Mouse (Mus musculus) limb, embryonic 11.5 days (tissue): ENCODE measurements at regions not wholly inside any gene's neighbourhood (a gene's known extent, or its start where the extent isn't known, plus 50 kb on each side); places are given as distances from the start of the nearest gene placed in this dataset.

ENCODE experiments used
- ATAC-seq: fragments of 200-750 bp; cut with Nextera tagmentation; 2 replicates; pipeline ENCODE4 v1.8.0; 2017; ENCODE audit warnings: low read depth; ENCODE audit not compliant: insufficient number of reproducible peaks, low FRiP score, low TSS enrichment
- DNase-seq: peaks from one replicate; pipeline ENCODE4 v3.0.0-alpha.2; 2015; ENCODE audit warnings: low spot score
- H3K27ac ChIP-seq: fragments of 300-500 bp; sonication (generic); replicated peaks from 2 replicates; pipeline ENCODE4 v1.5.1; 2014; ENCODE audit warnings: low read depth, mild to moderate bottlenecking, low read length
- H3K27me3 ChIP-seq: fragments of 300-500 bp; sonication (generic); 2 replicates; pipeline ENCODE4 v1.6.1; 2014; ENCODE audit warnings: mild to moderate bottlenecking, low read length, mixed read lengths; ENCODE audit not compliant: control insufficient read depth, insufficient read depth
- H3K36me3 ChIP-seq: fragments of 300-500 bp; sonication (generic); 2 replicates; pipeline ENCODE4 v1.6.1; 2014; ENCODE audit warnings: mild to moderate bottlenecking, low read length, moderate library complexity, mixed read lengths; ENCODE audit not compliant: control insufficient read depth, insufficient read depth
- H3K4me1 ChIP-seq: fragments of 300-500 bp; sonication (generic); 2 replicates; pipeline ENCODE4 v1.6.1; 2014; ENCODE audit warnings: low read length, mixed read lengths; ENCODE audit not compliant: control insufficient read depth, insufficient read depth
- H3K4me2 ChIP-seq: fragments of 300-500 bp; sonication (generic); 2 replicates; pipeline ENCODE4 v1.6.1; 2014; ENCODE audit warnings: low read depth, mild to moderate bottlenecking, moderate library complexity; ENCODE audit not compliant: severe bottlenecking
- H3K4me3 ChIP-seq: fragments of 300-500 bp; sonication (generic); 2 replicates; pipeline ENCODE4 v1.5.1; 2014; ENCODE audit warnings: low read depth, low read length
- H3K9ac ChIP-seq: fragments of 300-500 bp; sonication (generic); 2 replicates; pipeline ENCODE4 v1.6.1; 2014; ENCODE audit warnings: mild to moderate bottlenecking, low read length
- H3K9me3 ChIP-seq: fragments of 300-500 bp; sonication (generic); 2 replicates; pipeline ENCODE4 v1.6.1; 2016; ENCODE audit warnings: low read length; ENCODE audit not compliant: control insufficient read depth
- WGBS: fragments of 180-500 bp; shearing (Covaris S2); extraction: QIAGEN DNeasy Blood & Tissue Kit; methylation state at CpG from one replicate; pipeline ENCODE4 v1.1.7; 2014; 5-methylcytosine and 5-hydroxymethylcytosine counted together

GRCm38 (mm10) chr12:104530586-104530985 is 57.5 kb upstream of the Gsc start:
- WGBS: 83% methylated on average over 4 of the region's 4 CpGs
- H3K27me3 ChIP-seq: no peaks in the 10 kb centered on the region
- ATAC-seq: no peak

More at GRCm38 (mm10) chr12:104530586-104530985, 57.5 kb upstream of the Gsc start:
- peaks cover 13% of the 10 kb centered on the region for H3K4me1 ChIP-seq
- DNase-seq: no peak
- no peaks in the 10 kb centered on the region for H3K36me3 ChIP-seq
- no peak overlapping the region for H3K4me2 ChIP-seq
- no peak overlapping the region for H3K9ac ChIP-seq
- H3K4me3 ChIP-seq: no peak overlapping the region
- H3K9me3 ChIP-seq: peaks cover under 1% of the 10 kb centered on the region
- no peak overlapping the region for H3K27ac ChIP-seq
